In the genomic region with DNA sequence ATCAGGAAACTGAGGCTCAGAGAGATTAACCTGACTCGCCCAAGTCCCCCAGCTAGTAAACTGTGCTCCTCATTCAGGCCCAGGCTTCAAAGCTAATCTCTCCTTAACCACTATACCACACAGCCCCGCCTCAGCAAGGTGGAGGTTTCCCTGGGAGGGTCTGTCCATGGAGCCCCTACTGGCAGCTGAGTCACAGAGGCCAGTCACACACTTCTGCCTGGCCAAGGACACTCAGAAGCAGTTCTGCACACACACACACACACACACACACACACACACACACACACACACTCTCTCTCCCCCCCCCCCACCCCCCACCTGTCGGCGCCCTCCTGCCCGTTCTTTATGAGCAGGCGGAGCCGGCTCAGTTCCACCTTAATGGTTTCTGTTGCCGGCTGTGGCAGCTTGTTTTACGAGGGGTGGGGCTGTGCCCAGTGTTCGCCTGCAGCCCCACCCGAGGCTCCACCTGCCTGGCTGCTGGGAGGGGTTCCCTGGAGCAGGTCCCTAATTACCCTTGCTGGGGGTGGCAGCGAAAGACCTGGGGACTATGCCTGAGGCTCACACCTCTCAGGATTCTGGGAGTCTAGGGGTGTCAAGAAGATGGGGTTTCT, we compare ENCODE assay signal across 23 mouse cellular contexts. TPM values are rescaled to one million over a fixed set of nuclear protein-coding genes. Genes with fewer than 3 reads are reported as not detected.
A peak's percentile ranks its signal among the peaks of the same experiment; 100 is the strongest.
DNase-seq lines count a peak whose midpoint lies in the region; ATAC-seq lines count a peak whose summit lies in the region.
"Had no signal": no experiment of that assay in that cellular context is flagged by ENCODE, and none has a peak within 500 bp of the region (broad histone marks: within the 10 kb centered on the region; RNA-seq: fewer than 3 reads in every experiment).

No protein-coding gene starts in this region.

- H3K4me1 ChIP-seq in kidney, embryonic 16.5 days (ENCODE audit: insufficient read depth, low read length) = peaks cover 42% of the 10 kb centered on the region
- 0 out of 2 replicates have a peak, but pooled peaks cover 5% of the 10 kb centered on the region for H3K4me1 ChIP-seq in intestine, embryonic 15.5 days (replicated peaks)
- peaks cover 34% of the 10 kb centered on the region for H3K4me1 ChIP-seq in limb, embryonic 13.5 days

- H3K36me3 ChIP-seq in kidney, embryonic 16.5 days (ENCODE audit: insufficient read depth, low read length) = no peaks in the 10 kb centered on the region
- no peaks in the 10 kb centered on the region for H3K36me3 ChIP-seq in intestine, embryonic 15.5 days
- H3K36me3 ChIP-seq in limb, embryonic 13.5 days = no peaks in the 10 kb centered on the region
- H3K36me3 ChIP-seq: embryonic facial prominence, embryonic 12.5 days; hindbrain, embryonic 10.5 days had no signal

- H3K9ac ChIP-seq in kidney, embryonic 16.5 days (replicated peaks; ENCODE audit: low read length) = no peak overlapping the region
- H3K9ac ChIP-seq in intestine, embryonic 15.5 days = no peak overlapping the region
- H3K9ac ChIP-seq in limb, embryonic 13.5 days = no peak overlapping the region
- H3K9ac ChIP-seq: embryonic facial prominence, embryonic 12.5 days; forebrain, postnatal 0 days had no signal

- H3K9me3 ChIP-seq in kidney, embryonic 16.5 days (ENCODE audit: low read length) = no peaks in the 10 kb centered on the region
- H3K9me3 ChIP-seq in intestine, embryonic 15.5 days = no peaks in the 10 kb centered on the region
- H3K9me3 ChIP-seq in limb, embryonic 13.5 days = no peaks in the 10 kb centered on the region
- H3K9me3 ChIP-seq: embryonic facial prominence, embryonic 12.5 days; hindbrain, embryonic 10.5 days; megakaryocyte, embryonic 14.5 days had no signal

- H3K4me3 ChIP-seq in kidney, embryonic 16.5 days (ENCODE audit: low read length) = no peak overlapping the region
- no peak overlapping the region for H3K4me3 ChIP-seq in intestine, embryonic 15.5 days (replicated peaks)
- H3K4me3 ChIP-seq in limb, embryonic 13.5 days = no peak overlapping the region
- H3K4me3 ChIP-seq: embryonic facial prominence, embryonic 12.5 days; gastrocnemius, adult 2 months; hindbrain, embryonic 10.5 days; megakaryocyte, embryonic 14.5 days had no signal

- no peak for DNase-seq in kidney, adult 9 months
- DNase-seq in A20 (ENCODE audit: low read depth, low spot score) = peak; percentile 50
- no peak for DNase-seq in thymus, postnatal 0 days (ENCODE audit: low spot score)
- no peak for DNase-seq in right cerebral cortex, adult 2 months (ENCODE audit: low spot score in 2 of 2)
- DNase-seq: adrenal gland, postnatal 36 days; cerebellum, adult 2 months; forebrain, postnatal 0 days; gastrocnemius, adult 2 months; heart, adult 18-20 months; lung, adult 2 months; retina, postnatal 1 day; thymus, postnatal 14 days had no signal

- H3K27ac ChIP-seq in kidney, embryonic 16.5 days (ENCODE audit: low read length) = 0 out of 2 replicates have a peak overlapping the region, but pooled peaks have one; percentile 33
- no peak overlapping the region; the same call in 1 of the 2 replicates for H3K27ac ChIP-seq in intestine, embryonic 15.5 days
- no peak overlapping the region for H3K27ac ChIP-seq in limb, embryonic 13.5 days
- H3K27ac ChIP-seq: embryonic facial prominence, embryonic 12.5 days; gastrocnemius, adult 2 months had no signal

- no peaks in the 10 kb centered on the region for H3K27me3 ChIP-seq in kidney, embryonic 16.5 days (ENCODE audit: insufficient read depth, low read length)
- H3K27me3 ChIP-seq in intestine, embryonic 15.5 days (replicated peaks) = no peaks in the 10 kb centered on the region
- no peaks in the 10 kb centered on the region for H3K27me3 ChIP-seq in limb, embryonic 13.5 days
- H3K27me3 ChIP-seq: embryonic facial prominence, embryonic 12.5 days; Patski had no signal

- ATAC-seq in kidney, embryonic 16.5 days (ENCODE audit: low FRiP score, low TSS enrichment) = peak; percentile 55
- ATAC-seq in intestine, embryonic 15.5 days = peak; percentile 94
- ATAC-seq in limb, embryonic 13.5 days (ENCODE audit: low FRiP score, low read depth) = no peak
- ATAC-seq: activated CD4-positive, CD25-positive, alpha-beta regulatory T cell, adult 4 months; forebrain, postnatal 0 days; midbrain, embryonic 16.5 days; Patski had no signal

- WGBS in kidney, embryonic 16.5 days = 10% methylated on average over 12 of the region's 12 CpGs
- 23% methylated on average over 11 of the region's 12 CpGs for WGBS in intestine, embryonic 15.5 days
- 11% methylated on average over 11 of the region's 12 CpGs for WGBS in limb, embryonic 13.5 days

- H3K4me2 ChIP-seq in kidney, embryonic 16.5 days (replicated peaks; ENCODE audit: low read depth, low read length) = no peak overlapping the region
- no peak overlapping the region for H3K4me2 ChIP-seq in intestine, embryonic 15.5 days (replicated peaks)
- H3K4me2 ChIP-seq in limb, embryonic 13.5 days (replicated peaks) = 0 out of 2 replicates have a peak overlapping the region, but pooled peaks have one; percentile 1
- H3K4me2 ChIP-seq: embryonic facial prominence, embryonic 12.5 days; liver, embryonic 11.5 days had no signal

RNA-seq across cellular contexts. Expression of gene Foxn1, which starts 8.7 kb away (rescaled TPM):
- 0.05 TPM in 1 of 2 replicates, not detected in the other for polyA plus RNA-seq in kidney, embryonic 16.5 days (2015; fragmentation: Nextera tagmentation; extraction: Ambion mirVana)
- polyA plus RNA-seq in intestine, embryonic 15.5 days (2015; fragmentation: Nextera tagmentation; extraction: Ambion mirVana) = not detected in 2 replicates
- 0.24 and 0.48 TPM in 2 replicates for polyA plus RNA-seq in limb, embryonic 13.5 days (2015; fragmentation: Nextera tagmentation; extraction: Ambion mirVana)
- 22.4 and 33.0 TPM in 2 replicates for polyA plus RNA-seq in thymus, postnatal 0 days (2015; fragmentation: Nextera tagmentation; extraction: Ambion mirVana)
- polyA plus RNA-seq: activated CD4-positive, CD25-positive, alpha-beta regulatory T cell, adult 4 months; cerebellum, adult 2 months; forebrain, postnatal 0 days; hindbrain, embryonic 10.5 days; liver, embryonic 11.5 days; midbrain, embryonic 16.5 days had no signal

RNA-seq across cellular contexts. Expression of gene Unc119, which starts 34.4 kb away (rescaled TPM):
- 39.4 and 42.3 TPM in 2 replicates for polyA plus RNA-seq in kidney, embryonic 16.5 days (2015; fragmentation: Nextera tagmentation; extraction: Ambion mirVana)
- 33.5 and 34.6 TPM in 2 replicates for polyA plus RNA-seq in intestine, embryonic 15.5 days (2015; fragmentation: Nextera tagmentation; extraction: Ambion mirVana)
- 70.1 and 74.7 TPM in 2 replicates for polyA plus RNA-seq in limb, embryonic 13.5 days (2015; fragmentation: Nextera tagmentation; extraction: Ambion mirVana)
- polyA plus RNA-seq in thymus, postnatal 0 days (2015; fragmentation: Nextera tagmentation; extraction: Ambion mirVana) = 36.8 and 39.5 TPM in 2 replicates

RNA-seq across cellular contexts. Expression of gene Slc13a2, which starts 44.4 kb away (rescaled TPM):
- polyA plus RNA-seq in kidney, embryonic 16.5 days (2015; fragmentation: Nextera tagmentation; extraction: Ambion mirVana) = 2.2 and 2.4 TPM in 2 replicates
- 1.3 and 2.5 TPM in 2 replicates for polyA plus RNA-seq in intestine, embryonic 15.5 days (2015; fragmentation: Nextera tagmentation; extraction: Ambion mirVana)
- polyA plus RNA-seq in limb, embryonic 13.5 days (2015; fragmentation: Nextera tagmentation; extraction: Ambion mirVana) = not detected in 2 replicates
- 0.43 and 0.76 TPM in 2 replicates for polyA plus RNA-seq in thymus, postnatal 0 days (2015; fragmentation: Nextera tagmentation; extraction: Ambion mirVana)
- polyA plus RNA-seq: activated CD4-positive, CD25-positive, alpha-beta regulatory T cell, adult 4 months; C2C12; cerebellum, adult 2 months; embryonic facial prominence, embryonic 12.5 days; forebrain, postnatal 0 days; hindbrain, embryonic 10.5 days; liver, embryonic 11.5 days; midbrain, embryonic 16.5 days had no signal

RNA-seq across cellular contexts. Expression of gene Pigs, which starts 49.4 kb away (rescaled TPM):
- polyA plus RNA-seq in kidney, embryonic 16.5 days (2015; fragmentation: Nextera tagmentation; extraction: Ambion mirVana) = 97.0 and 100 TPM in 2 replicates
- 78.6 and 85.0 TPM in 2 replicates for polyA plus RNA-seq in intestine, embryonic 15.5 days (2015; fragmentation: Nextera tagmentation; extraction: Ambion mirVana)
- 88.5 and 88.9 TPM in 2 replicates for polyA plus RNA-seq in limb, embryonic 13.5 days (2015; fragmentation: Nextera tagmentation; extraction: Ambion mirVana)
- polyA plus RNA-seq in thymus, postnatal 0 days (2015; fragmentation: Nextera tagmentation; extraction: Ambion mirVana) = 43.9 and 47.9 TPM in 2 replicates

RNA-seq across cellular contexts. Expression of gene Aldoc, which starts 54.9 kb away (rescaled TPM):
- 8.3 and 10.2 TPM in 2 replicates for polyA plus RNA-seq in kidney, embryonic 16.5 days (2015; fragmentation: Nextera tagmentation; extraction: Ambion mirVana)
- 23.1 and 29.0 TPM in 2 replicates for polyA plus RNA-seq in intestine, embryonic 15.5 days (2015; fragmentation: Nextera tagmentation; extraction: Ambion mirVana)
- polyA plus RNA-seq in limb, embryonic 13.5 days (2015; fragmentation: Nextera tagmentation; extraction: Ambion mirVana) = 6.5 and 6.6 TPM in 2 replicates
- polyA plus RNA-seq in thymus, postnatal 0 days (2015; fragmentation: Nextera tagmentation; extraction: Ambion mirVana) = 2.3 TPM in 2 replicates

Comparison
In these comparisons a context has a peak if more than half of its experiments do, and no peak if none do; other contexts are left out.
1. RNA of gene Foxn1, which starts 8.7 kb away (polyA plus RNA-seq): 22.4 to 33.0 TPM in thymus, postnatal 0 days; 0.24 to 0.48 TPM in limb, embryonic 13.5 days, not detected in intestine, embryonic 15.5 days and 0.05 TPM in kidney, embryonic 16.5 days; every median in the first group is over 10 times any median in the second.